Mouse (Mus musculus) retina, postnatal 1 day (tissue): Measurements from ENCODE around the gene Serpine1.

Source experiments
- DNase-seq: peaks from one replicate; pipeline ENCODE4 v3.0.0-alpha.2; 2012

The Serpine1 gene

DNA sequence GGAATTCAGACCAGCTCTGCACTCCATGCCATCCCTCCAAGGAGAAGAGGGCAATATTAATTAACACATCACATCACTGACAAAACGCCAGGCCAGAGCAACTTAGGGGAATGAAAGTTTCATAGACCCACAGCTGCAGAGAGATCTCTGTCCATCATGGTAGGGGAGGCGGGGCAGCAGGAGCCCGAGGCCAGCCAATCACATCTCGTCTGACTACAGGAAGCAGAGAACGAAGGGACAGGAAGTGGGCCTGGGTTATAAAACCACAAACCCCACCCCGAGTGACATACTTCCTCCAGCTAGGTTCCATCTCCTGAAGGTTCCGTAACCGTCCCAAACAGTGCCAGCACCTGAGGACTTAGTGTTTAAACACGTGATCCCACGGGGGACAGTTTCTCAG, 23.1 kb upstream of the Serpine1 start:
- DNase-seq, result no peak

DNA sequence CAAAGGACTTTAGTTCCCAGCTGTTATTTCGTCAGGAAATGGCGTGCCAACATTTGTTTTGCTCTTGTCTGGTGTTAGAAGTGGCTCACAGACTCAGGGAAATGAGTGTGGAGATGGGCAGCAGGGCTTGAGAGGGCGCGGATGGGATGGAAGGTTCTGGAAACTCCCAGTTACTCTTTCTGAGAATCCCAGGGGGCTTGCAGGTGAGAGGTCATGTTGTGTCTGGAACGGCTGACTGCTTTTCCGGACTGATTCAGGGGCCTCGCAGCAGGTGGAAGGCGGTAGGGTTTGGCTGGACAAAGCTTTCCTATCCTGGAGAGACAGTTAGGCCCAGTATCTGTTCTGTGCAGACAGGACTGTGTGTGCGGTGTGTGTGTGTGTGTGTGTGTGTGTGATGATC, 21.7 kb upstream of the Serpine1 start:
- no peak for DNase-seq

- DNase-seq, result no peak
Measured at GRCm38 (mm10) chr5:137091560-137091959, 19.5 kb upstream of the Serpine1 start.

DNA sequence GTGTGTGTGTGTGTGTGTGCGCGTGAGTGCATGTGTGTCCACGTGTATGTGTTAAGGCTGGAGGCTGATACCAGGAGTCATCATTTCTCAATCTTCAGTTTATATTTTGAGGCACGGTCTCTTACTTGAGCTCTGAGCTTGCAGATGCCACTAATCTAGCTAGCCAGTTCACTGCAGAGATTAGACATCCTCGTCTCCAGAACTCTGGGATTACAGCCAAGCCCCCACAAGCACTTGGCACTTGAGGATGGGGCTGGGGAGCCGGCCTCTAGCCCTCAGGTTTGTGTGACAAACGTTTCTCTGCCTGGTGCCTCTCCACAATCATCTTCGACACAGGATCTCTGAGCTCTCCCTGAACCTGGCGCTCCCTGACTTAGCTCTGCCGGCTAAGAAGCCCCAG, 18.8 kb upstream of the Serpine1 start:
- no peak for DNase-seq

GRCm38 (mm10) chr5:137087410-137087809, 15.3 kb upstream of the Serpine1 start:
- no peak for DNase-seq

GRCm38 (mm10) chr5:137085731-137086130, 13.7 kb upstream of the Serpine1 start:
- no peak for DNase-seq

GRCm38 (mm10) chr5:137085021-137085420, 13.0 kb upstream of the Serpine1 start:
- peak; percentile 11 for DNase-seq

DNA sequence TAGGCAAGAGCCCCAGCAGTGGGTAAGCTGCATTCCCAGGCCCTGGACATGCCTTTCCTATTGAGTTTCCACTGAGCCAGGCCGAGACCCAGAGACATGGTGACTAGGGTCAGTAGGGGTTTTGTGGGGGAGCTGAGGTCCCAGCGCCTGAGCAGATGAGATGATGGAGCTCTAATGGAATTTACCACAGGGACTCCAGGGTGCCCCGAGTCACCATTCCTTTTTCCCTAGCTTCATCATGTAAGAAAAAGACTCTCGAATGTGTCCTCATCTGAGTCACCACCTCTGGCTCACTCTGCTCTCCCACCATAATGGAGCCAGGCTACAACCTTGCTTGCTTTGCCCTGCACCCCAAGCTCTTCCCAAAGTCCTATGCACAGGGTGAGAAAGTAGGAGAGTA, 11.0 kb upstream of the Serpine1 start:
- DNase-seq, result no peak

GRCm38 (mm10) chr5:137079849-137080248, 7.8 kb upstream of the Serpine1 start:
- DNase-seq, result no peak

DNA sequence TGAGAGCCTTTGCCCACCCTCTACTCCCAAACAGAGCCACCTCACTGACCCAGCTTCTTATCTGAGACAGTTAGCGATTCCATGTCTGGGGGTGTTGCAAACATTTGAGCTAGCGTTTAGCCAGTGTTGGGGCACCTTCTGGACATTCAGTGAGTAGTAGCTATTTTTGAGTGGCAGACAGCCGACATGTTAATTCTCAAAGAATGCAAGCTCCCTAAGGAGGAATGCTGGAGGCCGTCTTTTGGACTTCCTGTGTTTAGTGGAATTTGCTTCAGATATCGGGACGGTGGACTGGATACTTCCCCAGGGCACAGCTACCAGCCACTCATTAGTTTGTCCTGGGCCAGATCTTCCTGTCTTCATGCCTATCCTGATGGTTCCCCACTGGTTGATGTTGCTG, 6.5 kb upstream of the Serpine1 start:
- DNase-seq, result no peak

GRCm38 (mm10) chr5:137078041-137078440, 6.0 kb upstream of the Serpine1 start:
- no peak for DNase-seq

GRCm38 (mm10) chr5:137077187-137077586, 5.1 kb upstream of the Serpine1 start:
- DNase-seq, result no peak

DNA sequence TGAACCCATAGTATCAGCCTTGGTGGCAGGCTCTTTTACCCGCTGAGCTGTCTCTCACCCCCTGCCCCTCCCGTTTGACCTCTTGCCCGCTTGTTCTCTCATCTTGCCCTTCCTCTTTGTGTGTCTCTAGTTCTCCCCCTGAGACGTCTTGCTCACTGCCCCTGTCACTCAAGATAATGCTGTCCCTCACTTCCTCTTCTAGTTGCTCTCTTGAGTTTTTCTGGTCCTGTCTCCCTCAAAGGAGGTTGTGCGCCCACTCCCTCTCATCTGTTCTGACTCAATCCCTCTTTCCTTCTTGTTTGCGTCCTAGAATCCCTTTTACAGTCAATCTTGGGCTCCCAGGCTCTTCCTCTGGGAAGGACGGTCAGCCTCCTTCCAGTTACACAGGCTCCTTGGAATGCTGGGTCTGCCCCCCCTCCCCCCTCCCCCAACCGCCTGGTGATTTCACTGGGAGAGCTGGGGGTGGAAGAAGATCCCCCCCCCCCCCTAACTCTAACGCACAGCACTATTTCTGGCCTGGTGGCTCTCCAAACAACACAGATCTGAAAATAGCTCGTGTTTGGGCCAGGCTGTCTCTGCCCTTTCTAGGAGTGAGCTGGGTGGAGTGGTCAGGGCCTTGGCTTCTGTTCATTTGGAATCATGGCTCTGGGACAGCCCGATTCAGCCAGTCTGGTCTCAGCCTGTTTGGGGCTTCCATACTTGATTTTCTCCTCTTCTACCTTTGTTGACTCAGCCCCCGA, 4.3 kb upstream of the Serpine1 start:
- DNase-seq, result no peak

GRCm38 (mm10) chr5:137075726-137076125, 3.7 kb upstream of the Serpine1 start:
- no peak for DNase-seq

GRCm38 (mm10) chr5:137074191-137074651, 2.2 kb upstream of the Serpine1 start:
- DNase-seq, result no peak

GRCm38 (mm10) chr5:137073141-137073540, 1.1 kb upstream of the Serpine1 start:
- DNase-seq, result no peak

- no peak for DNase-seq
Measured at GRCm38 (mm10) chr5:137070881-137071605, 1.0 kb downstream of the Serpine1 start.

GRCm38 (mm10) chr5:137068711-137069110, 3.4 kb downstream of the Serpine1 start:
- DNase-seq, result no peak

- no peak for DNase-seq
Measured at GRCm38 (mm10) chr5:137065923-137066322, 6.1 kb downstream of the Serpine1 start.

GRCm38 (mm10) chr5:137065454-137065853, 6.6 kb downstream of the Serpine1 start:
- DNase-seq, result no peak

DNA sequence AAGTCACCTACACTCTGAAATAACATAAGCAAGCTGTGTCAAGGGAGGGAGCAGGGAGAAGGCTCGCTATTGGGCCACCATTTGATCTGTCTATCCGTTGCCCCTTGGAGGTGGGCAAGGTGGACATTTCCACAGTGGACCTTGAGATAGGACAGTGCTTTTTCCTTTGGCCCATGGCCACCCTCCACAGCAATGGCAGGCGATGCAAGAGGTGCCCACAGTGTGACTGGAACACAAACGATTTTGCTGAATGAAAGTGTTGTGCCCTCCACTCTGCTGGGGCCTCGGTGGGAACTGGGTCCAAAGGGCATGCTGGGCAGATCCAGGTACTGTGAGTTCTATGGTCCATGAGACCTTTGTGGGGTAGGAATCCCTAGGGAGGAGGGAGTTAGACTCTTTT, 9.5 kb downstream of the Serpine1 start:
- no peak for DNase-seq

DNA sequence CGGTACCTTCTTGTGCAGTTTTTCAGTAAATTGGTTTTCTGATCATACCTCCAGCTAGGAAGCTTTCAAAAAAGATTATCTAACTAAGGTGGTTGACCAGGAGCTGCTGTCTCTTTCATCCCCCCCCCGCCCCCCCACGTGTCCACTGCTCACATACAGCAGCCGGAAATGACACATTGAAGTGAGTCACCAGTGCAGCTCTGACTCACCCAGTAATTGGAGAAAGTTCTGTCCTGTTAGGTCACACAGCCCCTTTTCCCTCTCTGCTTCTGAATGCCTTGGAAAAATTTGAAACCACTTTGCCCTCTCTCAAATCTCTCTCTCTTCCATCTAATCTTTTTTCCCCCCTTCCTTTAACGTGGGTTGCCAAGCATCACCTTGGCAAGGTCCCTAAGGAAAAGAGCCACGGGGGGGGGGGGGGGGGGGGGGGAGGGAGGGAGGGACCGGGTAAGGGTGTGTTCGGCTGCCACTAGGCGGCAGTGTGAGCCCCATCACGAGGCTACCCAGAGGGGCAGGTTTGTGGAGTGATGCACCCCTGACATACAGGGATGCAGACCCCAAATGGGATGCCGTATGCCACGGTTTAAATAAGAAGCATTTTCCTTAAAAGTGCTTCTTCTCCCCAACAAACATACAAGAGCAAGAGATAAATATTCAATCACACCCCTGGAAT, 10.1 kb downstream of the Serpine1 start:
- DNase-seq, result peak; percentile 32

DNA sequence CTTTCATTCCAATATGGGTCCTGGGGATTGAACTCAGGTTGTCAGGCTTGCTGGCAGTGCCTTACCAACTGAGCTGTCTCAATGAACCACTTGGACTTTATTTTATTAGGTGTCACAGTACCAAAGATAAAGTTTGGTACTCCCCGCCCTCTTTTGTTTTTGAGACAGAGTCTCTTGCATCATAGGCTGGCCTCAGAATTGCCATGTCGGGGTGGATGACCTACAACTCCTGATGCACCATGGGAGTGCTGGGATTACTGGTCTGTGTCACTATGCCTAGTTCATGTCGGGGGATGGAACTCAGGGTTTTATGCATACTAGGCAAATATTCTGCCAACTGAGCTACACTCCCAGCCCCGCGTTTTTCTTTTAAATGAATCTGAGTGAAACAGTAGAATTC, 17.2 kb downstream of the Serpine1 start:
- DNase-seq, result no peak

- DNase-seq, result no peak
Measured at GRCm38 (mm10) chr5:137054299-137054698, 17.8 kb downstream of the Serpine1 start.
